Mouse (Mus musculus): ENCODE measurements at regions not wholly inside any gene's neighbourhood (a gene's known extent, or its start where the extent isn't known, plus 50 kb on each side); places are given as distances from the start of the nearest gene placed in this dataset.

DNA sequence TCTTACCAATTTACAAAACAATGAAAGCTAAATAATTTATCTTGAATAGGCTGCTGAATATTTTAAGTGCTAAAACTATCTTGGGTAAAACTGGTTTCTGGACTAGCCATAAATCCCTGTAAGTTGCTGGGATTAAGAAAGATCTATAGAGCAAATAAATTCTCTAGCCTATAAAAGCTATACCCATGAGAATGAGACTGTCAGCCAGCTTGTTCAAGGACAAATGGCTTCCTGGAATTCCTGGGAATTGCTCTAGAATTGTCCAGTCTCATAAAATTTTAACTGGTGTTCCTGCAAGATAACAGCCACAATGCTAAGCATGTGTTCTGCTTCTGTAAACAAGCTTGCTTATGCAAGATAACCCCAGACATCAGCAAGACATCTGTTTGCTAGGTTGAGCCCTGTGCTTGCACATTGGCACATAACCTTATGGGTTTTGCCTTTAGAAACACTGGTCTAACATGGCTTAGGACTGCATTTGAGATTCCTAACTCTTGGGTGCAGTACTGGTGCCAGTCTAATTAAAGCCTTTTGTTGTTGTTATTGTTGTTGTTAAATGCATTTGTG lies 180.2 kb upstream of the Syt10 start:
- DNase-seq (ENCODE audit: low spot score) = no peak

DNA sequence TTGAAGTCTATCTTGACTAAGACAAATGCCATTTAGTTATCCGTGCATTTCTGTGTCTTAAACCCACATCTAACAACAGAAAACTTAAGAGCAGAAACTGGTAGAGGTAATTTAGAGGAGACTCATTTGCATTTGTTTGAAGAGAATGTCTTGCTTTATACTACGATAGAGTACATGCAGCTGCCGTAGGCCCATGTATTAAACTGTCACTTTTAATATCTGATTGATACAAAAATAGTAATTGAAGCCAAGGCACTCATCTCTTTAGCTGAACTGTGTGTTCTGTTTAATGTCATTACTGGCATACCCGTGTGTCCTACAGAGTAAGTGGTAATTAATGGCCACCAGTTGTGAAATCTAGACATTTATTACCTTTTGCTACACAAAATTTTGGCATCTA lies 181.5 kb upstream of the Syt10 start:
- no peak for DNase-seq (ENCODE audit: low spot score)

DNA sequence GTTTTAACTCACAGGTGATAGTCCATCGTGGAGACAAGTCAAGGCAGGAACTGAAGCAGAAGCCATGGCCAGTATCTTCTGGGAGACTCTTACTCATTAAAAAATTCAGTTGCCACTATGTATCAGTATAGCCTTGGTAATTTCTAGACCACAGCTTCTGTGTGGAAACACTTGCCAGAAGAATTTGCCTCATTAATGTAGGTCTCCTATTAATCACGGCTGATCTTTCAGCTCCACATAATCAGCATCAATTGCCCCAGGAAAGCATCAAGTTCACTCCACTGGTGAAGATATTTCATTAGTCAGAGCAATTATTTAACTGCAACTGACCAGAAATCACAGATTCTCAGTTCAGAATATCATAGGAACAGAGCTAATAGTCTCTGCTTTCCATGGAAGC lies 189.8 kb upstream of the Alg10b start:
- DNase-seq (ENCODE audit: low spot score) = no peak

DNA sequence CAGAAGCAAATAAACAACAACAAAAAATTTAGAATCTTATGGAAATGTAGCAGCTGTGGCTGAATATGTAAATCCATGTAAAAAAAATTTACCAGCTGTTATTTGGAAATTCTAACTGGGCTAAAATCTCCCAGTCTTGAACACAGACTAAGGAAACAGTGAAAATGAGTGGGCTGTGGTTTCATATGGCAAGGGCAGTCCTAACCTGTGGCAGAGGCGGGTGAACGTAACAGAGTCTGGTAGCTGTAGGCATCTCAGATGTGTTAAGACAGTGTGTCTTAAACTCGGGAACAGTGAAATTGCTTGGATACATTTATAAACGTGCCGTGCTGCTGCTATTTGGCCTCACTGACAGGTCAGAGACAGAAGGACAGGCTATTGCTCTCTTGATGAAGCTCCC lies 178.4 kb upstream of the Alg10b start:
- DNase-seq (ENCODE audit: low spot score) = no peak

DNA sequence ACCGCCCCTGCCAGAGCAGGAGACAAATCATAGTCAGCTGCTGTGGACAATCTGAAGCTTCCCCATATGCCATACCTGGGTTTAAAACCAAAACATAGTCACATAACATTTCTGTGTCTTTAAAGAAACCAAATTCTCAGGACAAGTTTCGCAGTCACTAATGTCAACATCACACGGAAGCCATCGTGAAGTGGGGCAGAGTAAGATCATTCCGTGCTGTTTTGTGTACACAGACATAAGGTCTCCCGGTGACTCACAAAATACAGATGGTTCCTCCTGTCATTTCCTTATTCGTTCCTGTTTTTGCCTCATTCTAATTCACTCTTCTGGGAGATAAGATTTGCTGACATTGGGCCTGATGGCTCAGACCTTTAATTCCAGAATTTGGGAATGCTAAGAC lies 162.1 kb upstream of the Alg10b start:
- no peak for DNase-seq (ENCODE audit: low spot score)

DNA sequence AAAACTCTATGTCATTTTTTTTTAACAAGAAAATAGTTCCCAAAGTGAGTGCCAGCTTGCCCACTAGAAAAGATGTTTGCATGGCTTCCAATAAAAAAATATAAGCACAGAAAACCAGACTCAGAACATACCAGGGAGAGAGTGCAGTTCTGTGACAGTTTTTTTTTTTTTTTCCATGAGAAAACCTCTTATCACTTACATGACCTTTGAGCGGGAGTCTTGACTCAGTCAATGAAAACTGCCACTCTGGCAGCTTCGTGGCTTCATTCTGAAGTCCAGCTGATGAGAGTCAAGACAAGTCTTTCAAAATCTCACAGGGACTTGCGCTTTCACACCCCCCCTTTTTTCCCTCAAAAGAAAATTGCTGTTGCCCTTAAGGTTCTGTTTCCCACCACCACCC lies 158.3 kb upstream of the Alg10b start:
- no peak for DNase-seq (ENCODE audit: low spot score)

DNA sequence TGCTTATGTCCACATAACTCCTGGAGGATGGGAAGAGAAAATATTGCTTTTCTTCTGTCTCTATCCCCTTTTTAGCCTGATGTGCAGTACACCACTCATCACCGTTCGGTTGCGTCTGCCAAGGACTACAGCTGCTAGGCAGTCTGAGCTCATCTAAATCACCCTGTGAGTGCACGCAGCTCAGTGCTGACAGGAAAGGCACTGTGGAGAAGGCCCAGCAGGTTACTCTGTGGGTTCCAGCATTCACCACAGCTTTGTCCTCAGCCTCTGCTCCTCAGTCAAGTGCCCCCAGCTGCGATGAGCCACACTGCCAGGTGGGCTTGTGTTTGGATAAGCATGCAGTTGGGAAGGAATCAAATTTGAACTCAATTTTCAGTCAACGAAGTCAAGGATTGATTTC lies 152.0 kb upstream of the Alg10b start:
- peak; percentile 7 for DNase-seq (ENCODE audit: low spot score)

DNA sequence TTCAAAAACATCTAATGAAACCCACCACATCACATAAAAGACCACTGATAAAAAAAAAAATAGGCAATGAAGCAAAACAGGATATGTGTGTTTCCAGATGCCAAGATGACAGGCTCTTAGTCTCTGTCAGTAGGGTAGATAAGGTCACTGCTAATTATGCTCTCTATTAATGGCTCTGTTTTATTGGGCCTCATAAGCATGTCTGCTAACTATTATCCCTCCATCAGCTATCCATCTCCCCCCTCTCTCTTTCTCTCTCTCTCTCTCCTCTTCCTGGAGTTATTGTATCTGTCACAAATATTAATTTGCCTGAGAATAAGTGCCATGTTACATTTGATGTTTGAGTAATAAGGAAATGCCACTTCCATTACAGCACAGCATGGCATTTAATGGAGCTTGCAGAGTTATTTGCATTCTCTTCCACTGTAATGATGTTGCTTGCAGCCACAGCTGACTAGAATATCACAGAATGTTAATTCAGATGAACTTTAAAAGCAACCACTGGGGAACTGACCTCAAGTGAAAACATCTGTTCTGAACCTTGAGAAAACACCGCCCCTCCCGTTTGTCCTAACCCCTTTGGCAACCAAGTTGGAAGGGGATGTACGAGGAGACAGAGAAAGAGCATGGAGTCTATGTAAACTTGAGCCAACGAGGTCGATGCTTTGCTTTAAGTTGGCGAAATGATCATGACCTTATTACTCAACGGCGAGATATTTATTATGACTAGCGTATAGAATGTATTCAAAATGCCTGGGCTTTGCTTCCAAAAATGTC lies 141.7 kb upstream of the Alg10b start:
- DNase-seq (ENCODE audit: low spot score) = peak; percentile 49

DNA sequence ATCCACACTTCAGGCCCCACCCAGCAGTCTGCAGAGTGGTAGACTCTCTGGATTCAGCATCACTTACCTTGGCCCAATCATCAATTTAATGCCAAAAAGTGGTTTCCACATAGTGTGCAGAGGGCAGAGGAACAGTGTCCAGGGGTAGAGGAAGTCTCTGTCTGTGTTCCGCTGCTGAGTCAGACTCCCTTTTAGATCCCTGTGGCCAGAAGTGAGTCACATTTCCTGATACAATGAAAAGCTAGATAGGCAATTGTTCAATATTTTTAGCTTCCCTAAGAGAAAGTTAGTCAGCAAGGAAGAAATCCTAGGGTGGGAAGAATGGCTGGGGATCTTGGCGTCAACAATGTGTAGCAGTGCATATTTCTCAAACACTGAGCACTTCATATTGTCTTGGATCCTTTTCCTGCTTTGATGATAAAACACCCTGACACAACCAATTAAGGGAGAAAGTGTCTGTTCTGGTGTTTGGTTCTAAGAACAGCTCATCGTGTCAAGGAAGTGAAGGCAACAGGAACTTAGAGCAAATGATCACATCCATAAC lies 114.6 kb upstream of the Alg10b start:
- DNase-seq (ENCODE audit: low spot score) = no peak

DNA sequence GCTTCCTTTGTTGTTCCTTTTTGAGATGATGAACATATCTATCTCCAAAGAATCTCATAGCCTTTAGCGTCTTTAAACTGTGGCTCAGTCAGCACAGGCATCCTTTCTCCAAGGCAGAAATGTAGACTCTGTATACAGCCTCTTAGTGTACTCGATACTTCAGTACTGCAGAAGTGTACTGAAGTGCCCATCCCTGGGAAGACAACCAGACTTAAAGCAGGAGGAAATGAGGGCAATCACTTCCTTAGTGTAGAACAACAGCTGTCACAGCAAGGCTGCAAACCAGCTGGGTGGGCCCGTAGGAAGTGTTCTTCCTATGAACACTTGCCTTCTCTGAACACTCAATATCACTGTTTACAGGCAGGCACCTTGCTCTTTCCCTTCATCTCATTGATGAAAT lies 110.5 kb upstream of the Alg10b start:
- no peak for DNase-seq (ENCODE audit: low spot score)

DNA sequence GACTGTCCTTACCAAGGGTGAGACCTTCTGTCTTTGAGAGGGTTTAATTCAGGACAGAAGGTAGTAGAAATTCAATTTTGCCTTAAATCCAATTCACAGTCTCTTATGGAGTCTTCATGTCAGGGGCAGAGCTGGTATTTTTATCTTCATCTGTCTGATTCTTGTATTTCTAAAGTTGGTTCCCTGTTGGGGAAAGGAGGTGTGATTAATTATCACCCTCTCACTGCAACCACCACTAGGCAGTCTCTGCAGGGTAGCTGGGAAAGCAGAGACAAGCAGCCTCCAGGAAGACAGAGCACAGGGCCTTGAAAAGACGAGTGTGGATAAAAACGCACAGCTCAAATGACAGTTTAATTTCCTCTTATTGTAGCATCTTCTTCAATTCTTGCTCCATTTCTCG lies 104.4 kb upstream of the Alg10b start:
- no peak for DNase-seq (ENCODE audit: low spot score)

DNA sequence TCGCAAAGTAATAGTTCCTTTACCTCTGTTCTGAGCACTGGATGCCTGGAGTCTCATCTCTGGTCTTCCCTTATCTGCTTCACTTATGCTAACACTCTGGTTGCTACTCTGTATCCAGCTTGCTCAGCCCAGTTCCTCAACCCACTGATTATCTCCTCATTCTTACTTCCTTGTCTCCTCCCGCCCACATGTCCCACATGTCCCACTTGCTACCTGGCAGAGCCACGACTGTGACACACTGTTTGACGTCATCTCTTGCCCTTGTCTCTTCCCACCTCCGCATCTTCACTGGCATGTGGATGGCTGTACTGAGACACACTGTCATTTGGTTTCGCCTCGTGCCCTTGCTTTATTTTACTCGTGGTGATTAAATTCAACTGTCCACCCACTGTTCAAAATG lies 100.1 kb upstream of the Alg10b start:
- no peak for DNase-seq (ENCODE audit: low spot score)

DNA sequence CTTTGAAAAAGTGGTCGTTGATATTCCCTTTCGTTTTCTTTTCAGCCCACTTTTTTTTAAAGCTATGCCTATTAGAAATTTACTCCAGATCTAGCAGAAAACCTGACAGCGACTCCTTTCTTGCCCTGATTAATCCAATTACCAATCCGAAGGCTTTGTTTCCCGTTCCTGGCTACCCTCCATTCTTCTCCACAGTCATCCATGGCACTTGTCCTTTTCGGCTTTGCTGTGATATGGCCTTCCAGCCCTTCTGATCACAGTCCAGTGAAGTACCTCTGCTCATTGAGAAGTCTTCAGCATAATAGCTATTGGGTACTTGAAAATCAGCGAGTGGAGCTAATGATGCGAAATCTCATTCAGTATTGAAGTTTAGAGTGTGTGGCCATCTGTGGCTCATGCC lies 99.0 kb upstream of the Alg10b start:
- no peak for DNase-seq (ENCODE audit: low spot score)

DNA sequence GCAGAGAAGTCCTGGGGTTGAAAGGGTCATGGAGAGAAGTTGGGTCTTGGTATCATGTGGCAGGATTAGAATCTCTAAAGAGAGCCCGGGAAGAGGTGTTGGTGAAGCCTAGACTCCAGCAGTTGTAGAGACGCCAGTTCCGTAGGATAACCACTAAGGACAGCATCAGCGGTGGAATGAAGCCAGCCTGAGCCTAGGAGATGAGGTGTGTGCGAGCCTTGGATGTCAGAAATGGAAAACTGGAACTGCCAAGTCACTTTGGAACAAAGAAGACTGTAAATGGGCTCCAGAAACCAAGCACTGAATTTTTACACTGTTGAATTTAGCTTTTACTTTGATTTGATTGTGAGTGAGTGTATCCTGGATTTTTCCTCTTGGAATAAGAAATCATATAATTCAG lies 92.3 kb upstream of the Alg10b start:
- no peak for DNase-seq (ENCODE audit: low spot score)

DNA sequence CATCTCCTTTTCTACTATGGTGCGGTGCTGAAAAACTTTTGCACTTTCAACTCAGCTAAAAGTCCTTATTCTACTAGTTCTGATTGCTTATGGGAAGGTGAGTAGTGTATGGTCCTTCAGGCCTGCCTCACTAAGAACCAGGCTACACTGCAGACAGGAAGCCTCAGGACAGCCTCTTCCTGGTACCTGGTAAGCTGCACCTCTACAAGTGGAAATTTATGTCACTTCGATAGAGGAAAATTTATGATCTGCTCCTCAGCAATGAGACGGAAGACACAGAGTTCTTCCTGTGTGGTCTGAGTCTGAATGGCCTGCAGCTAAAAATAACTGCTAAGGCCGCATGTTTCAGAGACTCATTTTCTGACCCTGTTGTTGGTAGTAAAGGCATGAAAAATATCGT lies 83.1 kb upstream of the Alg10b start:
- DNase-seq (ENCODE audit: low spot score) = no peak

DNA sequence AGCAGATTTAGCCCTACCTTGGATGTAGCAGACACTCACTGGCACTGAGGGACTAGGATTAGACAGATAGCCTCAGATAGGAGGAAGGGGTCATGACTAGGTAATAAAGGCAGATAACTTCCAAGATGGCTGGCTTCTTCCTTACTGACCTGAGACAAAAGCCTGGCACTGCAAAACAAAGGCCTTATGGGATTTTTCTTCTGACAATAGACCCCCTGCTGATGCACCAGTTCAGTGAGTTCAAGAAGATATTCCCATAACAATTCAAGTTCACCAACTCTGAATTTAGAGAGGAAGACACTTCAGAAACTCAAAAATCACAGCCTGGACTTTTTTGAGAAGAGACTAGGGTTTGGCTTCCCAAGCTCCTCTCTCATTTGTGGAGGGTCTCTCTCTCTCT lies 75.4 kb upstream of the Alg10b start:
- DNase-seq (ENCODE audit: low spot score) = no peak

DNA sequence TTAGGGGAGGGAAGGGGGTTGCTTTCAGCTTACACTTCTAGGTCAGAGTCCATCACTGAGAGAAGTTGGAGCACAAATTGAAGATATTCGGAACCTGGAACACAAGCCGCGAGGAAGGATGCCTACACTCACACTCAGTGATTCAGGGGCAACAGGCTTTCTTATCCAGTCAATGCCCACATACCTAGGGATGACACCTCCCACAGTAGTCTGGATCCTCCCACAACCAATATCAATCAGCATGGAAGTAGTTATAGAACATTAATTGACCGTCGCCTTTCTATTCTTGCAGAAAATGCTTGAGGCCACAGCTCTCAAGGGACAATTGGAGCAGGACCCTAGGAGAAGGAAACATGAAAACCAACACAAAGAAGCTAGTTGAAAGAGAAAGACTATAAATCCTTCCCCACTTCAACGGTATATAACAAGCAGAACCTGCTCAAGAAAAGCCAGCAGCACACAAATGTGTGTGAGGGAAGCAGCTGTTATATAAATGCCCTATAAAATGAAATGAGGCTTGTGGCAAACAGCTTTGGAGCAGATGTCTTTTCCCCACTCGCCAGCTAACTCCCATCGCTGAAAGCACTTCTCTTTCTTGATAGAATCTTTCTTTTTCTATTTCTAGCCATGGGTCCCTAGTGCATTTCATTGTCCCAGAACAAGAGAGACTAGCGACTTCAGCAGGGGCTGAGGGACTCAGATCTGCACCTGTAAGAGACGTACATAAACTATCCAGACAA lies 70.1 kb upstream of the Alg10b start:
- no peak for DNase-seq (ENCODE audit: low spot score)
